Mouse (Mus musculus) CH12.LX (cell line): Measurements from ENCODE around the gene Itgb1bp1. TPM values are rescaled to one million over a fixed set of nuclear protein-coding genes. Genes with fewer than 3 reads are reported as not detected.

ENCODE experiments used
- DNase-seq: peaks from one replicate; pipeline ENCODE4 v3.0.0-alpha.2; 2013; ENCODE audit errors: extremely low read depth
- H3K27ac ChIP-seq: 2 replicates; pipeline ENCODE4 v1.5.1; 2012; ENCODE audit warnings: low read depth, mild to moderate bottlenecking, control low read depth, moderate library complexity; ENCODE audit not compliant: insufficient read depth
- H3K27me3 ChIP-seq: replicated peaks from 2 replicates; pipeline ENCODE3; 2012; ENCODE audit warnings: inconsistent platforms
- H3K36me3 ChIP-seq, 2 experiments: replicated peaks in 1 of 2; 2 replicates each; pipeline versions ENCODE3 to v1.6.1; 2012; ENCODE audit warnings: inconsistent platforms in 1 of 2, low read length in 1 of 2, mild to moderate bottlenecking in 1 of 2, mixed read lengths in 1 of 2, moderate library complexity in 1 of 2; ENCODE audit not compliant: control insufficient read depth in 1 of 2, insufficient read depth in 1 of 2
- H3K4me1 ChIP-seq, 2 experiments: 2 replicates each; pipeline ENCODE4 v1.6.1; 2012; ENCODE audit warnings: inconsistent platforms in 1 of 2, moderate library complexity in 1 of 2; ENCODE audit not compliant: insufficient read depth in 2 of 2, control insufficient read depth in 1 of 2
- H3K4me2 ChIP-seq: 2 replicates; pipeline ENCODE4 v1.6.1; 2012; ENCODE audit warnings: low read depth, mild to moderate bottlenecking, control low read depth; ENCODE audit not compliant: poor library complexity, insufficient read depth, severe bottlenecking
- H3K4me3 ChIP-seq, 3 experiments: fragments of 150-350 bp in 1 of 3; sonication (generic) in 1 of 3; replicated peaks in 1 of 3; 2 replicates each; pipeline versions ENCODE3 to v1.5.1; 2011 to 2012; ENCODE audit warnings: low read depth in 2 of 3, low read length in 2 of 3, mild to moderate bottlenecking in 2 of 3, moderate library complexity in 2 of 3, control low read depth in 1 of 3, improper control_type of control experiment in 1 of 3, inconsistent platforms in 1 of 3, mixed read lengths in 1 of 3; ENCODE audit not compliant: poor library complexity in 1 of 3
- H3K79me2 ChIP-seq: replicated peaks from 2 replicates; pipeline ENCODE4 v1.6.1; 2012; ENCODE audit warnings: mild to moderate bottlenecking, moderate library complexity; ENCODE audit not compliant: control insufficient read depth, poor library complexity, insufficient read depth, severe bottlenecking; ENCODE audit errors: extremely low read depth
- H3K9ac ChIP-seq: 2 replicates; pipeline ENCODE4 v1.6.1; 2012; ENCODE audit warnings: low read depth, mild to moderate bottlenecking, control low read depth, moderate library complexity; ENCODE audit not compliant: insufficient read depth
- H3K9me3 ChIP-seq: replicated peaks from 2 replicates; pipeline ENCODE3; 2012; ENCODE audit warnings: low read length, inconsistent platforms, mixed read lengths
- CHD1 ChIP-seq: IDR thresholded peaks from 2 replicates; pipeline ENCODE4 v1.6.1; 2012; ENCODE audit warnings: low read depth, low read length, improper control_type of control experiment, inconsistent platforms
- CTCF ChIP-seq, 2 experiments: IDR thresholded peaks in 1 of 2; conservative IDR thresholded peaks in 1 of 2; 2 replicates each; pipeline ENCODE4 v1.5.1; 2011 to 2012; ENCODE audit warnings: low read depth in 2 of 2, low read length in 2 of 2, improper control_type of control experiment in 1 of 2, inconsistent platforms in 1 of 2, mild to moderate bottlenecking in 1 of 2, moderate library complexity in 1 of 2
- ELF1 ChIP-seq: IDR thresholded peaks from 2 replicates; pipeline ENCODE4 v1.6.1; 2014; ENCODE audit warnings: low read depth, mild to moderate bottlenecking, inconsistent platforms, low read length, improper control_type of control experiment
- HCFC1 ChIP-seq: IDR thresholded peaks from 2 replicates; pipeline ENCODE4 v1.6.1; 2012; ENCODE audit warnings: low read depth, mild to moderate bottlenecking, inconsistent platforms, low read length, improper control_type of control experiment
- IRF4 ChIP-seq: IDR thresholded peaks from 2 replicates; pipeline ENCODE4 v1.6.1; 2014; ENCODE audit warnings: low read depth, mild to moderate bottlenecking, inconsistent platforms, low read length, improper control_type of control experiment
- KAT2A ChIP-seq: IDR thresholded peaks from 2 replicates; pipeline ENCODE4 v1.6.1; 2012; ENCODE audit warnings: low read length, improper control_type of control experiment, inconsistent platforms; ENCODE audit not compliant: insufficient replicate concordance
- MAX ChIP-seq: IDR thresholded peaks from 2 replicates; pipeline ENCODE4 v1.6.1; 2011; ENCODE audit warnings: low read length, improper control_type of control experiment
- MAZ ChIP-seq: IDR thresholded peaks from 2 replicates; pipeline ENCODE4 v1.6.1; 2012; ENCODE audit warnings: low read depth, mild to moderate bottlenecking, inconsistent platforms, low read length, improper control_type of control experiment, moderate library complexity
- MXI1 ChIP-seq: IDR thresholded peaks from 2 replicates; pipeline ENCODE4 v1.6.1; 2011; ENCODE audit warnings: mild to moderate bottlenecking, low read depth, low read length, improper control_type of control experiment
- NRF1 ChIP-seq: IDR thresholded peaks from 2 replicates; pipeline ENCODE4 v1.6.1; 2014; ENCODE audit warnings: low read depth, mild to moderate bottlenecking, inconsistent platforms, low read length, improper control_type of control experiment, moderate library complexity
- POLR2A ChIP-seq: IDR thresholded peaks from 2 replicates; pipeline ENCODE4 v1.6.1; 2011; ENCODE audit warnings: low read depth, mild to moderate bottlenecking, improper control_type of control experiment, low read length
- POLR2AphosphoS2 ChIP-seq: IDR thresholded peaks from 2 replicates; pipeline ENCODE4 v1.6.1; 2011; ENCODE audit warnings: low read depth, low read length, improper control_type of control experiment
- RAD21 ChIP-seq: IDR thresholded peaks from 2 replicates; pipeline ENCODE4 v1.6.1; 2011; ENCODE audit warnings: low read depth, mild to moderate bottlenecking, low read length, improper control_type of control experiment, moderate library complexity
- RCOR1 ChIP-seq: conservative IDR thresholded peaks from 2 replicates; pipeline ENCODE4 v1.6.1; 2012; ENCODE audit warnings: low read depth, mild to moderate bottlenecking, inconsistent platforms, low read length, improper control_type of control experiment
- SIN3A ChIP-seq: IDR thresholded peaks from 2 replicates; pipeline ENCODE4 v1.6.1; 2012; ENCODE audit warnings: low read length, improper control_type of control experiment, inconsistent platforms
- UBTF ChIP-seq: IDR thresholded peaks from 2 replicates; pipeline ENCODE4 v1.6.1; 2012; ENCODE audit warnings: low read depth, mild to moderate bottlenecking, inconsistent platforms, low read length, improper control_type of control experiment, moderate library complexity
- USF1 ChIP-seq: IDR thresholded peaks from 2 replicates; pipeline ENCODE4 v1.6.1; 2014; ENCODE audit warnings: low read depth, mild to moderate bottlenecking, inconsistent platforms, low read length, improper control_type of control experiment
- USF2 ChIP-seq: conservative IDR thresholded peaks from 2 replicates; pipeline ENCODE4 v1.6.1; 2011; ENCODE audit warnings: low read depth, low read length, improper control_type of control experiment
- ZMIZ1 ChIP-seq: IDR thresholded peaks from 2 replicates; pipeline ENCODE4 v1.6.1; 2012; ENCODE audit warnings: low read depth, mild to moderate bottlenecking, inconsistent platforms, low read length, improper control_type of control experiment
- dilution Hi-C: fragments of 300-500 bp; cut with MboI; formaldehyde crosslinking; loops from 2 replicates; pipeline ENCODE4 v1.14.3; 2020; ENCODE audit warnings: low sequenced_read_pairs; ENCODE audit not compliant: extremely low pct_unique_long_range_greater_than_20kb, extremely low pct_ligation_motif_present
- in situ Hi-C: fragments of 300-500 bp; cut with MboI; formaldehyde crosslinking; loops from 3 replicates; pipeline ENCODE4 v1.14.3; 2019; ENCODE audit warnings: low sequenced_read_pairs, low pct_ligation_motif_present, low pct_unique_long_range_greater_than_20kb, mixed read lengths
- polyA plus RNA-seq: library from polyadenylated mRNA; unstranded; fragments of >175 nt; gene quantifications from 2 replicates; pipeline ENCODE4 v1.2.1, GENCODE M21; 2012; ENCODE audit warnings: low read depth; ENCODE audit not compliant: insufficient read length
- total RNA-seq, 2 experiments: library from RNA; depleted of rRNA; stranded (reverse); fragments of 300-350 nt in 1 of 2; fragments of >200 nt in 1 of 2; gene quantifications; 2 replicates each; pipeline ENCODE4 v1.2.3; 2012 to 2014

Gene Itgb1bp1
- total and polyA plus RNA-seq, 3 experiments, result 37.7 to 77.5 (median 57.9) TPM

- in situ Hi-C loops, result no loop called here
Observed at GRCm38 (mm10) chr12:21306721-21307120, 20.6 kb upstream of the Itgb1bp1 start.

DNA sequence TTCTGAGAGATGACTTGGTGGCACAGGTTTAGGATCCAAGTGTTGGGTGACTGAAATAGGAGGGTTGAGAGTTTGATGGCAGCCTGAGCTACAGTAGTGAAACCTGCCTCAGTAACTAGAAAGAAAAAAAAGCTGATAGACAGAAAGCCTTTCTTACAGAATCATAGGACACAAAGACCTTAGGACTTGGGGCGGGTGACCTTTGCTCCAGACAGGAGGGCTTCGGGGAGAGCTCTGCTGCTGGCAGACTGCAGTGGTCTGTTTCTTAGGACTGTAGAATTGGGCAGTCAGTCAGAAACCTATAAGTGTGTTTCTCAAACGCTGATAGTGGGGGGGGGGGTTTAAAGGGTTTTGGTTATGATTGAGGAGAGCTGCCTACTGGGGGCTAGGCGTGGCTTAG lies 19.7 kb upstream of the Itgb1bp1 start:
- H3K4me1 ChIP-seq, result no peaks in the 10 kb centered on the region
- H3K9ac ChIP-seq, result no peak overlapping the region
- no peaks in the 10 kb centered on the region; the same call in 1 of the 2 replicates for H3K79me2 ChIP-seq
- peaks cover 79 to 95% of the 10 kb centered on the region in 2 experiments for H3K36me3 ChIP-seq
- no peak overlapping the region for H3K27ac ChIP-seq
- H3K4me2 ChIP-seq, result no peak overlapping the region
- no peaks in the 10 kb centered on the region for H3K9me3 ChIP-seq
- dilution Hi-C loops (no loop called here), in situ Hi-C loops (no loop called here)
- TF ChIP-seq RCOR1 (no peak), POLR2AphosphoS2 (no peak), MAZ (no peak), UBTF (no peak), USF2 (no peak), POLR2A (no peak), IRF4 (no peak), CTCF (conservative IDR thresholded peaks at IDR 0.05 in 1 of 2, IDR thresholded peaks at IDR 0.05 in 1 of 2; ENCODE audit: low read depth in 2 of 2, low read length in 2 of 2) (no peak), NRF1 (no peak), RAD21 (no peak), HCFC1 (no peak), USF1 (no peak), CHD1 (no peak), ZMIZ1 (no peak)
- H3K4me3 ChIP-seq, result no peak overlapping the region
- DNase-seq, result no peak
- H3K27me3 ChIP-seq, result no peaks in the 10 kb centered on the region

More at GRCm38 (mm10) chr12:21306721-21307120, 20.6 kb upstream of the Itgb1bp1 start:
- dilution Hi-C loops, result no loop called here
- peaks cover 78 to 97% of the 10 kb centered on the region in 2 experiments for H3K36me3 ChIP-seq
- no peaks in the 10 kb centered on the region; the same call in 1 of the 2 replicates for H3K79me2 ChIP-seq
- no peaks in the 10 kb centered on the region for H3K27me3 ChIP-seq
- H3K4me3 ChIP-seq, result no peak overlapping the region
- H3K27ac ChIP-seq, result no peak overlapping the region
- H3K9ac ChIP-seq, result no peak overlapping the region
- H3K4me2 ChIP-seq, result no peak overlapping the region
- no peak for DNase-seq
- TF ChIP-seq KAT2A (no peak), USF2 (no peak), SIN3A (no peak), HCFC1 (no peak), NRF1 (no peak), MAX (no peak), ELF1 (no peak), MXI1 (no peak), CHD1 (no peak)
- H3K9me3 ChIP-seq, result no peaks in the 10 kb centered on the region
- no peaks in the 10 kb centered on the region for H3K4me1 ChIP-seq
